Mouse (Mus musculus): ENCODE data around the gene Glra1. TPM values are rescaled to one million over a fixed set of nuclear protein-coding genes. Genes with fewer than 3 reads are reported as not detected.

Gene Glra1
- polyA plus RNA-seq, 1 experiment, result not detected

DNA sequence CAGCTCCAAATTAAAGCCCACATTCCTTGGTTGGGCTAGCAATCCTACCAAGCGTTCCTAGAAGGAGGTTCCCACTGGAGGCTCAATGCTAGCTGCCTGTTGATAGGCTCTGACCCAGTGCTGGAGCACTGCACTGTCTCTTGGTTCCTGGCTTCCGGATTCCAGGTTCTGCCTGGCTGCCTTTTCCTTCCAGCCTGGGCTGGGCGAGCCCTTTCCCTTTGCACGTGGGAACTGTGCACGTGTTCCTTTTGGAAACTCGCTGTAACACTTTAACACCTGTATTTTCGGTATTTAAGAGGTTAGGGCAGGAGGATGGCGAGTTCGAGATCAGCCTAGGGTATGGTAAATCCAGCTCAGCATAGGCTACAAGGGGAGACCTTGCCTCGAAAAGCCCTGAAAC lies 140.0 kb downstream of the Glra1 start:
- TF ChIP-seq EP300 (IDR thresholded peaks at IDR 0.05; ENCODE audit: insufficient read depth, low read depth, low read length) (no peak), POLR2A (IDR thresholded peaks at IDR 0.05; ENCODE audit: insufficient read depth, low read length) (no peak), CTCF (IDR thresholded peaks at IDR 0.05; ENCODE audit: low read depth, low read length) (no peak)
- no peaks in the 10 kb centered on the region for H3K27me3 ChIP-seq (ENCODE audit: control insufficient read depth, insufficient read depth, low read length, poor library complexity, severe bottlenecking)
- peak overlapping the region; percentile 89 for H3K9ac ChIP-seq (ENCODE audit: low read depth, poor library complexity, severe bottlenecking)
- H3K27ac ChIP-seq (ENCODE audit: insufficient read depth, low read length), result peak overlapping the region; percentile 97
- peak overlapping the region; percentile 77 for H3K4me3 ChIP-seq (ENCODE audit: low read depth, low read length)
- H3K4me1 ChIP-seq (ENCODE audit: control insufficient read depth, insufficient read depth, low read length), result no peaks in the 10 kb centered on the region
- H3K9me3 ChIP-seq (replicated peaks; ENCODE audit: control insufficient read depth, insufficient read depth, low read length, poor library complexity, severe bottlenecking), result no peaks in the 10 kb centered on the region
- H3K36me3 ChIP-seq (ENCODE audit: control insufficient read depth, insufficient read depth, low read length, poor library complexity, severe bottlenecking), result peaks cover 14% of the 10 kb centered on the region

DNA sequence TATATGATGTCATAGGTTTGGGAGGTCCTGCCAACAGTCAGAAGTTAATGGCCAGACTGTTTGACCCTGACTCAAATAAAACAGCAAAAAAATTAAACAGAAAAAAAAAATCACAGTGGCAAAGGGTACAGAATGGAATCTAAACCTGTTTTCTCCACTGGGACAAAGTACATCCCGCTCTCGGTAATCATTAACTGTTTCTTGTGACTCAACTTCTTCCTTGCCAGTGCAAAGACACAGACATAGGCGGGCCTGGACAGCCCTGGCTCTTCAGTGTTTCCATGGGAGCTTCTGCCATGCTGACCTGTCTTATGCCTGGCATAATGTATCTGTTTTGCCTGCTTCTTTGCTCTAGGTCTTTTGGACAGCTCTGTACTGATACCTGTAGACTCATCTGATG lies 142.8 kb downstream of the Glra1 start:
- no peak overlapping the region for H3K9ac ChIP-seq (ENCODE audit: low read depth, poor library complexity, severe bottlenecking)
- H3K9me3 ChIP-seq (replicated peaks; ENCODE audit: control insufficient read depth, insufficient read depth, low read length, poor library complexity, severe bottlenecking), result no peaks in the 10 kb centered on the region
- no peak overlapping the region for H3K4me3 ChIP-seq (ENCODE audit: low read depth, low read length)
- no peaks in the 10 kb centered on the region for H3K27me3 ChIP-seq (ENCODE audit: control insufficient read depth, insufficient read depth, low read length, poor library complexity, severe bottlenecking)
- H3K27ac ChIP-seq (ENCODE audit: insufficient read depth, low read length), result no peak overlapping the region
- no peak for TF ChIP-seq EP300 (IDR thresholded peaks at IDR 0.05; ENCODE audit: insufficient read depth, low read depth, low read length)
- no peak for TF ChIP-seq CTCF (IDR thresholded peaks at IDR 0.05; ENCODE audit: low read depth, low read length)
- TF ChIP-seq POLR2A (IDR thresholded peaks at IDR 0.05; ENCODE audit: insufficient read depth, low read length), result no peak
- no peaks in the 10 kb centered on the region for H3K4me1 ChIP-seq (ENCODE audit: control insufficient read depth, insufficient read depth, low read length)
- H3K36me3 ChIP-seq (ENCODE audit: control insufficient read depth, insufficient read depth, low read length, poor library complexity, severe bottlenecking), result no peaks in the 10 kb centered on the region

DNA sequence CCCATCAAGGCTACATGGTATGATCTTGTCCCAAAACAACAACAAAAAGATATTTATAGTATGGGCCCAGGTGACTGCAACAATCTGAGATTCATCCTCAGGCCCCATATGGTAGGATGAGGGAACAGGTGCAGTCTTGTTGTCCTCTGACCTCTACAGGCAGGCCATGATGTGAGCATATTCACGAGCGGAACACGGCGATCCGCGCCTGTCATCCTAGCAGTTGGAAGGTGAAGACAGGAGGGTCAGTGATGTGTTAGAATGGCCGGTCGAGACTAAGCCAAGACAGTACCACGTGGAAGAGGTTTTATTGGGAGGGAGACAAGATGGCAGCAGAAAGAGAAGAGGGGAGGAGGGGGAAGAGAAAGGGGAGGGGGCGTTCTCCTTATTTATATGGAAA lies 143.3 kb downstream of the Glra1 start:
- Histone ChIP-seq H3K27ac (ENCODE audit: insufficient read depth, low read length) (no peak overlapping the region), H3K4me3 (ENCODE audit: low read depth, low read length) (no peak overlapping the region), H3K36me3 (ENCODE audit: control insufficient read depth, insufficient read depth, low read length, poor library complexity, severe bottlenecking) (no peaks in the 10 kb centered on the region), H3K4me1 (ENCODE audit: control insufficient read depth, insufficient read depth, low read length) (no peaks in the 10 kb centered on the region), H3K9me3 (replicated peaks; ENCODE audit: control insufficient read depth, insufficient read depth, low read length, poor library complexity, severe bottlenecking) (no peaks in the 10 kb centered on the region), H3K9ac (ENCODE audit: low read depth, poor library complexity, severe bottlenecking) (no peak overlapping the region), H3K27me3 (ENCODE audit: control insufficient read depth, insufficient read depth, low read length, poor library complexity, severe bottlenecking) (no peaks in the 10 kb centered on the region)
- TF ChIP-seq POLR2A (IDR thresholded peaks at IDR 0.05; ENCODE audit: insufficient read depth, low read length), result no peak
- TF ChIP-seq EP300 (IDR thresholded peaks at IDR 0.05; ENCODE audit: insufficient read depth, low read depth, low read length), result no peak
- TF ChIP-seq CTCF (IDR thresholded peaks at IDR 0.05; ENCODE audit: low read depth, low read length), result no peak

Other genes with a start within 250 kb of the Glra1 start
- 344 and 354 TPM in 2 replicates for gene Sparc, start 185.0 kb downstream of the Glra1 start, polyA plus RNA-seq (2011; ENCODE audit: insufficient read depth, insufficient read length, low read depth, missing spikeins)
- gene Atox1, start 147.0 kb downstream of the Glra1 start, polyA plus RNA-seq (2011; ENCODE audit: insufficient read depth, insufficient read length, low read depth, missing spikeins), result 120 and 142 TPM in 2 replicates
- 146 and 147 TPM in 2 replicates for gene G3bp1, start 138.5 kb downstream of the Glra1 start, polyA plus RNA-seq (2011; ENCODE audit: insufficient read depth, insufficient read length, low read depth, missing spikeins)

Data from ES-Bruce4 (cell line).